ENCODE assay signal across 20 mouse cellular contexts in genomic region chr14:77180241-77180640, GRCm38 (mm10). TPM values are rescaled to one million over a fixed set of nuclear protein-coding genes. Genes with fewer than 3 reads are reported as not detected.
DNase-seq lines count a peak whose midpoint lies in the region; ATAC-seq and TF ChIP-seq lines count a peak whose summit lies in the region.
"Had no signal": no experiment of that assay in that cellular context is flagged by ENCODE, and none has a peak within 500 bp of the region (broad histone marks: within the 10 kb centered on the region; RNA-seq: fewer than 3 reads in every experiment).

No protein-coding gene starts in this region.

- H3K9me3 ChIP-seq in limb, embryonic 14.5 days (ENCODE audit: control insufficient read depth, low read length), result no peaks in the 10 kb centered on the region
- no peaks in the 10 kb centered on the region for H3K9me3 ChIP-seq in limb, embryonic 10.5 days (replicated peaks)
- H3K9me3 ChIP-seq: forebrain, embryonic 13.5 days; hindbrain, embryonic 12.5 days; kidney, embryonic 15.5 days; midbrain, embryonic 10.5 days had no signal

- peaks cover 19% of the 10 kb centered on the region for H3K4me1 ChIP-seq in limb, embryonic 14.5 days (ENCODE audit: control insufficient read depth, insufficient read depth, low read length)
- H3K4me1 ChIP-seq in limb, embryonic 10.5 days, result no peaks in the 10 kb centered on the region
- H3K4me1 ChIP-seq in heart, adult 2 months (ENCODE audit: control insufficient read depth, insufficient read depth, low read length), result no peaks in the 10 kb centered on the region
- H3K4me1 ChIP-seq: forebrain, embryonic 13.5 days; kidney, embryonic 15.5 days; midbrain, embryonic 10.5 days had no signal

- H3K27ac ChIP-seq in limb, embryonic 14.5 days (replicated peaks; ENCODE audit: low read depth, low read length), result 0 out of 2 replicates have a peak overlapping the region, but pooled peaks have one; percentile 8
- H3K27ac ChIP-seq in limb, embryonic 10.5 days, result no peak overlapping the region
- no peak overlapping the region for H3K27ac ChIP-seq in heart, adult 2 months
- H3K27ac ChIP-seq: forebrain, embryonic 13.5 days; hindbrain, embryonic 12.5 days; kidney, embryonic 15.5 days; midbrain, embryonic 10.5 days had no signal

- no peak for ATAC-seq in limb, embryonic 14.5 days (ENCODE audit: low FRiP score, low read depth)
- ATAC-seq: forebrain, embryonic 13.5 days; liver, postnatal 0 days had no signal

- intact Hi-C loops in left cerebral cortex, postnatal 4 days (cut with DNase I), result no loop called here
- intact Hi-C loops in heart, adult 2 months (cut with DNase I), result no loop called here

- H3K9ac ChIP-seq in limb, embryonic 14.5 days (ENCODE audit: low read depth, low read length, severe bottlenecking), result no peak overlapping the region
- H3K9ac ChIP-seq in heart, adult 2 months (ENCODE audit: low read depth, low read length), result no peak overlapping the region
- H3K9ac ChIP-seq: forebrain, embryonic 13.5 days; hindbrain, embryonic 12.5 days; kidney, embryonic 15.5 days; liver, postnatal 0 days had no signal

- peak; percentile 41 to 56 for DNase-seq in frontal cortex, postnatal 36 days (ENCODE audit: low spot score in 2 of 2)
- DNase-seq in frontal cortex, postnatal 25 days (ENCODE audit: low spot score in 2 of 2), result no peak
- DNase-seq in limb, embryonic 14.5 days (ENCODE audit: low spot score), result no peak
- DNase-seq in limb, embryonic 10.5 days (ENCODE audit: low spot score), result no peak
- DNase-seq in brain, adult 2 months (ENCODE audit: low read depth, low spot score), result peak; percentile 79
- peak; percentile 64 for DNase-seq in left cerebral cortex, postnatal 4 days
- DNase-seq in thymus, postnatal 10 days (ENCODE audit: low spot score in 2 of 2), result no peak
- DNase-seq in heart, adult 2 months, result no peak
- DNase-seq: adrenal gland, postnatal 25 days; cerebellum, adult 9-11 months; kidney, adult 11 months; liver, postnatal 0 days; retina, postnatal 1 day; thymus, postnatal 4 days had no signal

- H3K36me3 ChIP-seq in limb, embryonic 14.5 days (ENCODE audit: control insufficient read depth, insufficient read depth, low read length), result no peaks in the 10 kb centered on the region
- H3K36me3 ChIP-seq in limb, embryonic 10.5 days, result no peaks in the 10 kb centered on the region
- no peaks in the 10 kb centered on the region for H3K36me3 ChIP-seq in heart, adult 2 months (ENCODE audit: control insufficient read depth, insufficient read depth, low read length)
- H3K36me3 ChIP-seq: hindbrain, embryonic 12.5 days; kidney, embryonic 15.5 days; midbrain, embryonic 10.5 days had no signal

- H3K4me2 ChIP-seq in limb, embryonic 14.5 days (replicated peaks; ENCODE audit: low read depth, low read length, severe bottlenecking), result no peak overlapping the region
- H3K4me2 ChIP-seq: forebrain, embryonic 13.5 days; hindbrain, embryonic 12.5 days; kidney, embryonic 15.5 days; liver, embryonic 11.5 days had no signal

- TF ChIP-seq EP300 in heart, adult 2 months (IDR thresholded peaks at IDR 0.05; ENCODE audit: insufficient read depth, low read depth, low read length), result no peak

- 60% methylated on average over 7 of the region's 7 CpGs for WGBS in limb, embryonic 14.5 days
- 89% methylated on average over 7 of the region's 7 CpGs for WGBS in limb, embryonic 10.5 days
- 67% methylated on average over 7 of the region's 7 CpGs for WGBS in heart, adult 2 months

- no peak overlapping the region for H3K4me3 ChIP-seq in limb, embryonic 14.5 days (replicated peaks; ENCODE audit: low read length)
- H3K4me3 ChIP-seq in limb, embryonic 10.5 days, result no peak overlapping the region
- H3K4me3 ChIP-seq in heart, adult 2 months, result no peak overlapping the region
- H3K4me3 ChIP-seq: erythroblast, embryonic 14.5 days; forebrain, embryonic 13.5 days; hindbrain, embryonic 12.5 days; kidney, embryonic 15.5 days; midbrain, embryonic 10.5 days had no signal

- H3K27me3 ChIP-seq in limb, embryonic 14.5 days (ENCODE audit: control insufficient read depth, insufficient read depth, low read length), result no peaks in the 10 kb centered on the region
- no peaks in the 10 kb centered on the region for H3K27me3 ChIP-seq in limb, embryonic 10.5 days (ENCODE audit: low read depth, poor library complexity, severe bottlenecking)
- no peaks in the 10 kb centered on the region for H3K27me3 ChIP-seq in heart, adult 2 months (ENCODE audit: control insufficient read depth, insufficient read depth, low read length)
- H3K27me3 ChIP-seq: forebrain, embryonic 13.5 days; hindbrain, embryonic 12.5 days; kidney, embryonic 15.5 days had no signal

- no peak for TF ChIP-seq CTCF in heart, adult 2 months (IDR thresholded peaks at IDR 0.05)

- no peaks in the 10 kb centered on the region for H3K79me2 ChIP-seq in heart, adult 2 months (replicated peaks; ENCODE audit: control insufficient read depth, insufficient read depth, low read length)

- TF ChIP-seq POLR2A in limb, embryonic 14.5 days (IDR thresholded peaks at IDR 0.05; ENCODE audit: borderline replicate concordance, extremely low read depth, insufficient read depth, insufficient read length), result no peak
- no peak for TF ChIP-seq POLR2A in heart, adult 2 months (IDR thresholded peaks at IDR 0.05; ENCODE audit: insufficient read depth, low read depth, low read length)

RNA-seq across cellular contexts. Expression of gene Enox1, which starts 23.7 kb away (rescaled TPM):
- polyA plus RNA-seq in limb, embryonic 14.5 days (2012; rRNA removed), result 13.1 and 13.5 TPM in 2 replicates
- polyA plus RNA-seq in limb, embryonic 14.5 days (2014; fragmentation: Nextera tagmentation; extraction: Ambion mirVana), result 15.6 and 15.7 TPM in 2 replicates
- polyA plus RNA-seq in limb, embryonic 10.5 days (2016; fragmentation: Nextera tagmentation; extraction: Ambion mirVana), result 5.6 and 7.0 TPM in 2 replicates
- 10 to 100 TPM; 67.2 to 73.5 TPM for total RNA-seq in left cerebral cortex, postnatal 4 days (2021)
- under 1 TPM; 0.78 to 0.80 TPM for total RNA-seq in heart, adult 2 months (2021)
- 0.23 and 0.47 TPM in 2 replicates for polyA plus RNA-seq in heart, adult 2 months (2012; rRNA removed)
- polyA plus RNA-seq: erythroblast, embryonic 14.5 days had no signal

Comparison
In these comparisons a context has a peak if more than half of its experiments do, and no peak if none do; other contexts are left out.
1. DNase-seq: peak in frontal cortex, postnatal 36 days (2 of 2), brain, adult 2 months (single experiment) and left cerebral cortex, postnatal 4 days (single experiment); none in frontal cortex, postnatal 25 days (0 of 2), limb, embryonic 14.5 days (single experiment), limb, embryonic 10.5 days (single experiment), thymus, postnatal 10 days (0 of 2) and heart, adult 2 months (0 of 2).